8 mouse cellular contexts compared by ENCODE assay signal in genomic region chr10:85598093-85598599, GRCm38 (mm10).
DNase-seq lines count a peak whose midpoint lies in the region; ATAC-seq and TF ChIP-seq lines count a peak whose summit lies in the region.

No protein-coding gene starts in this region.

- peak overlapping the region; percentile 88 for H3K4me2 ChIP-seq in heart, embryonic 11.5 days
- H3K4me2 ChIP-seq in stomach, postnatal 0 days (replicated peaks; ENCODE audit: low read depth), result peak overlapping the region; percentile 79

- no peaks in the 10 kb centered on the region; the same call in 1 of the 2 replicates for H3K4me1 ChIP-seq in heart, embryonic 11.5 days (ENCODE audit: control insufficient read depth, insufficient read depth, low read length)
- H3K4me1 ChIP-seq in stomach, postnatal 0 days (replicated peaks; ENCODE audit: control insufficient read depth, insufficient read depth), result 0 out of 2 replicates have a peak, but pooled peaks cover 4% of the 10 kb centered on the region

- no peak for TF ChIP-seq EP300 in stomach, postnatal 0 days (optimal IDR thresholded peaks at IDR 0.05)

- DNase-seq in 3134 (ENCODE audit: extremely low read depth, insufficient read length, low spot score), result peak; percentile 87
- peak; percentile 74 for DNase-seq in adrenal gland, postnatal 10 days
- DNase-seq in fat pad, adult 2 months (ENCODE audit: extremely low read depth, low read depth, low spot score), result peak; percentile 95
- DNase-seq in large intestine, adult 2 months (ENCODE audit: low read depth, low spot score), result peak; percentile 19
- DNase-seq in lung, postnatal 25 days (ENCODE audit: low spot score), result peak; percentile 4
- DNase-seq in stomach, postnatal 0 days (ENCODE audit: low spot score), result peak; percentile 15
- no peak for DNase-seq in spleen, adult 18-20 months

- H3K27ac ChIP-seq in heart, embryonic 11.5 days (ENCODE audit: low read depth, low read length), result no peak overlapping the region
- no peak overlapping the region for H3K27ac ChIP-seq in stomach, postnatal 0 days (replicated peaks)

- H3K4me3 ChIP-seq in heart, embryonic 11.5 days (ENCODE audit: low read depth, low read length), result peak overlapping the region; percentile 47
- peak overlapping the region; percentile 38 for H3K4me3 ChIP-seq in stomach, postnatal 0 days (ENCODE audit: low read depth, low read length)

- WGBS in heart, embryonic 11.5 days (ENCODE audit: insufficient replicate concordance), result 33% methylated on average over 9 of the region's 9 CpGs
- WGBS in large intestine, adult 2 months, result 17% methylated on average over 9 of the region's 9 CpGs
- WGBS in stomach, postnatal 0 days, result 22% methylated on average over 9 of the region's 9 CpGs

- no peak for ATAC-seq in heart, embryonic 11.5 days (replicated peaks; ENCODE audit: insufficient number of reproducible peaks, low FRiP score, low TSS enrichment)
- ATAC-seq in stomach, postnatal 0 days (ENCODE audit: low FRiP score, low TSS enrichment), result peak; percentile 51

- no peaks in the 10 kb centered on the region for H3K36me3 ChIP-seq in heart, embryonic 11.5 days (ENCODE audit: control insufficient read depth, insufficient read depth, low read length)
- H3K36me3 ChIP-seq in stomach, postnatal 0 days (ENCODE audit: control insufficient read depth, insufficient read depth, low read length), result no peaks in the 10 kb centered on the region

- H3K27me3 ChIP-seq in heart, embryonic 11.5 days (ENCODE audit: control insufficient read depth, insufficient read depth, low read length), result peaks cover 15% of the 10 kb centered on the region
- H3K27me3 ChIP-seq in stomach, postnatal 0 days (ENCODE audit: control insufficient read depth, insufficient read depth, low read length), result no peaks in the 10 kb centered on the region

- no peak overlapping the region; the same call in 1 of the 2 replicates for H3K9ac ChIP-seq in heart, embryonic 11.5 days (ENCODE audit: low read depth, low read length)
- H3K9ac ChIP-seq in stomach, postnatal 0 days (ENCODE audit: low read length), result peak overlapping the region; percentile 51

- no peak for TF ChIP-seq CTCF in stomach, postnatal 0 days (IDR thresholded peaks at IDR 0.05; ENCODE audit: low read depth)

- H3K9me3 ChIP-seq in heart, embryonic 11.5 days (replicated peaks; ENCODE audit: control insufficient read depth, low read length), result no peaks in the 10 kb centered on the region
- no peaks in the 10 kb centered on the region for H3K9me3 ChIP-seq in stomach, postnatal 0 days (ENCODE audit: control insufficient read depth, low read length)

Comparison
In these comparisons a context has a peak if more than half of its experiments do, and no peak if none do; other contexts are left out.
1. DNase-seq: peak in 3134 (single experiment), adrenal gland, postnatal 10 days (single experiment), fat pad, adult 2 months (single experiment), large intestine, adult 2 months (single experiment), lung, postnatal 25 days (single experiment) and stomach, postnatal 0 days (single experiment); none in spleen, adult 18-20 months (0 of 2).